18 mouse cellular contexts compared by ENCODE assay signal in the genomic region with DNA sequence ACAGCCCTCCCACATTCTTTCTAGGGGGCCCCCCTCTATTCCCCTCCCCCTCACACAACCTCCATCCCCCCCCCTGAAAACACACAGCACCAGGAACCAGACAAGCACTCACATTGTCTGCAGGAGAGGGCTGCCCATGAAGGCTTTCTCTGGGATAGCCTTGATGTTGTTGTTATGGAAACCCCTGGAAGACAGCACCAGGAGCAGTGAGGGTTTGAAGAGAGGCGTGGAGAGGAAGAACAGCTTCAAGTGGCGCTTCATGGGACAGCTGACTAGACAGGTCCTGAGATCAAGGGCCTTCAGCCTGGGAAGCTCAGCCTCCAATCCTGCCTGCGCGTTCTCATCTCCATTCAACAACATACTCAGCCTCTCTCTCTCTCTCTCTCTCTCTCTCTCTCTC. TPM values are rescaled to one million over a fixed set of nuclear protein-coding genes. Genes with fewer than 3 reads are reported as not detected.
A peak's percentile ranks its signal among the peaks of the same experiment; 100 is the strongest.
DNase-seq lines count a peak whose midpoint lies in the region; ATAC-seq and TF ChIP-seq lines count a peak whose summit lies in the region.
"Had no signal": no experiment of that assay in that cellular context is flagged by ENCODE, and none has a peak within 500 bp of the region (broad histone marks: within the 10 kb centered on the region; RNA-seq: fewer than 3 reads in every experiment).

No protein-coding gene starts in this region.

- no peaks in the 10 kb centered on the region for H3K4me1 ChIP-seq in midbrain, embryonic 14.5 days (ENCODE audit: control insufficient read depth, insufficient read depth, low read length)

- WGBS in midbrain, embryonic 14.5 days, result 43% methylated on average over 4 of the region's 4 CpGs

- no peak; the same call in 1 of the 2 replicates for ATAC-seq in midbrain, embryonic 14.5 days (ENCODE audit: low FRiP score, low TSS enrichment)
- ATAC-seq: forebrain, embryonic 16.5 days; hindbrain, embryonic 16.5 days had no signal

- H3K9me3 ChIP-seq in midbrain, embryonic 14.5 days (ENCODE audit: control insufficient read depth, low read length), result no peaks in the 10 kb centered on the region
- H3K9me3 ChIP-seq: embryonic facial prominence, embryonic 12.5 days; heart, embryonic 12.5 days; hindbrain, embryonic 12.5 days had no signal

- no peaks in the 10 kb centered on the region for H3K27me3 ChIP-seq in midbrain, embryonic 14.5 days (ENCODE audit: control insufficient read depth, insufficient read depth, low read length)
- H3K27me3 ChIP-seq: embryonic facial prominence, embryonic 12.5 days had no signal

- H3K4me2 ChIP-seq in midbrain, embryonic 14.5 days (ENCODE audit: low read length), result no peak overlapping the region
- H3K4me2 ChIP-seq: embryonic facial prominence, embryonic 12.5 days; heart, embryonic 12.5 days; hindbrain, embryonic 12.5 days had no signal

- intact Hi-C loops in heart, postnatal 10 days (cut with DNase I), result no loop called here

- no peak overlapping the region for H3K4me3 ChIP-seq in midbrain, embryonic 14.5 days (replicated peaks; ENCODE audit: low read depth, low read length)
- H3K4me3 ChIP-seq: embryonic facial prominence, embryonic 12.5 days; heart, embryonic 12.5 days; hindbrain, embryonic 12.5 days had no signal

- DNase-seq in heart, adult 11 months, result peak; percentile 65
- no peak for DNase-seq in heart, postnatal 10 days
- peak; percentile 59 for DNase-seq in brain, embryonic 14.5 days (ENCODE audit: low read depth)
- peak; percentile 39 for DNase-seq in midbrain, embryonic 14.5 days
- no peak for DNase-seq in cerebellum, postnatal 14 days
- no peak for DNase-seq in thymus, postnatal 10 days (ENCODE audit: low spot score in 2 of 2)
- DNase-seq: adrenal gland, adult 2 months; adrenal gland, postnatal 25 days; cerebellum, adult 11 months; cerebellum, adult 8-10 months; cerebellum, postnatal 25 days; gastrocnemius, postnatal 14 days; heart, postnatal 36 days had no signal

- H3K27ac ChIP-seq in midbrain, embryonic 14.5 days (replicated peaks; ENCODE audit: low read depth, low read length), result no peak overlapping the region
- H3K27ac ChIP-seq: embryonic facial prominence, embryonic 12.5 days; hindbrain, embryonic 12.5 days had no signal

- no peak for TF ChIP-seq POLR2A in brain, embryonic 14.5 days (IDR thresholded peaks at IDR 0.05; ENCODE audit: borderline replicate concordance, extremely low read depth, insufficient read depth, insufficient read length, poor library complexity, severe bottlenecking)

- no peaks in the 10 kb centered on the region for H3K36me3 ChIP-seq in midbrain, embryonic 14.5 days (ENCODE audit: control insufficient read depth, insufficient read depth, low read length)
- H3K36me3 ChIP-seq: embryonic facial prominence, embryonic 12.5 days; heart, embryonic 12.5 days; hindbrain, embryonic 12.5 days had no signal

- no peak overlapping the region for H3K9ac ChIP-seq in midbrain, embryonic 14.5 days (replicated peaks; ENCODE audit: low read length)
- H3K9ac ChIP-seq: embryonic facial prominence, embryonic 12.5 days; heart, embryonic 12.5 days; hindbrain, embryonic 12.5 days had no signal

- TF ChIP-seq CTCF in brain, embryonic 14.5 days (IDR thresholded peaks at IDR 0.05; ENCODE audit: borderline replicate concordance, extremely low read depth, insufficient read depth, insufficient read length), result no peak

RNA-seq across cellular contexts. Expression of gene Ube2t, which starts 41.0 kb away (rescaled TPM):
- 10 to 100 TPM in 1 of 2 experiments, 1 to 10 TPM in 1; 9.6 to 10.1 TPM for total RNA-seq in heart, postnatal 10 days (2021)
- polyA plus RNA-seq in brain, embryonic 14.5 days (2012; rRNA removed), result 10.1 and 20.2 TPM in 2 replicates
- polyA plus RNA-seq in midbrain, embryonic 14.5 days (2014; fragmentation: Nextera tagmentation; extraction: Ambion mirVana), result 9.0 and 11.7 TPM in 2 replicates

RNA-seq across cellular contexts. Expression of gene Ppp1r12b, which starts 47.6 kb away (rescaled TPM):
- total RNA-seq in heart, postnatal 10 days (2021), result 100 to 1,000 TPM; 130 to 131 TPM
- polyA plus RNA-seq in brain, embryonic 14.5 days (2012; rRNA removed), result 9.7 and 16.8 TPM in 2 replicates
- 10.5 and 14.5 TPM in 2 replicates for polyA plus RNA-seq in midbrain, embryonic 14.5 days (2014; fragmentation: Nextera tagmentation; extraction: Ambion mirVana)

Comparison
In these comparisons a context has a peak if more than half of its experiments do, and no peak if none do; other contexts are left out.
1. DNase-seq: peak in heart, adult 11 months (single experiment), brain, embryonic 14.5 days (single experiment) and midbrain, embryonic 14.5 days (single experiment); none in heart, postnatal 10 days (0 of 2), cerebellum, postnatal 14 days (0 of 2) and thymus, postnatal 10 days (0 of 2).